Mouse (Mus musculus) mouse embryonic stem cell (cell line): Measurements from ENCODE around the gene Kcnk6.
"Not testable (repeated sequence)": the region's sequence is repeated elsewhere in the genome, so short reads cannot be mapped to it uniquely, and the experiment has no call there.

Experiments used
- in situ Hi-C, 2 experiments: fragments of 300-500 bp; cut with MboI; formaldehyde crosslinking; loops; 1 replicate in 1 of 2; 3 replicates in 1 of 2; pipeline ENCODE4 v1.14.3; 2019 to 2020; ENCODE audit warnings: low sequenced_read_pairs in 2 of 2, low pct_unique_long_range_greater_than_20kb in 1 of 2, mixed read lengths in 1 of 2; ENCODE audit not compliant: unreplicated experiment in 1 of 2

The Kcnk6 gene

GRCm38 (mm10) chr7:29248261-29248841 lies 16.0 kb upstream of the Kcnk6 start, which contains the start of gene 2200002D01Rik:
Gene 2200002D01Rik, minus strand, starts transcription at chr7:29248466.
- in situ Hi-C loops, result no loop called here

- in situ Hi-C loops, result no loop called here
Measured at GRCm38 (mm10) chr7:29247706-29248105, 15.4 kb upstream of the Kcnk6 start.

GRCm38 (mm10) chr7:29247314-29247700 lies 15.0 kb upstream of the Kcnk6 start:
- in situ Hi-C loops, result no loop called here

- in situ Hi-C loops, result no loop called here
Measured at GRCm38 (mm10) chr7:29246619-29247313, 14.5 kb upstream of the Kcnk6 start.

- in situ Hi-C loops, result no loop called here
Measured at GRCm38 (mm10) chr7:29246015-29246414, 13.7 kb upstream of the Kcnk6 start.

- in situ Hi-C loops, result no loop called here
Measured at GRCm38 (mm10) chr7:29244732-29245416, 12.6 kb upstream of the Kcnk6 start.

GRCm38 (mm10) chr7:29238019-29238967 lies 6.0 kb upstream of the Kcnk6 start, which contains the start of gene Yif1b:
Gene Yif1b, plus strand, starts transcription at chr7:29238329.
- in situ Hi-C loops, result no loop called here

- in situ Hi-C loops, result not testable (repeated sequence)
Measured at GRCm38 (mm10) chr7:29237596-29237995, 5.3 kb upstream of the Kcnk6 start.

GRCm38 (mm10) chr7:29236593-29236992 lies 4.3 kb upstream of the Kcnk6 start:
- in situ Hi-C loops, result no loop called here

- in situ Hi-C loops, result no loop called here
Measured at GRCm38 (mm10) chr7:29234661-29235060, 2.3 kb upstream of the Kcnk6 start.

GRCm38 (mm10) chr7:29233745-29234144 lies 1.4 kb upstream of the Kcnk6 start:
- in situ Hi-C loops, result no loop called here

GRCm38 (mm10) chr7:29231517-29231916 lies 798 bp downstream of the Kcnk6 start:
- in situ Hi-C loops, result no loop called here

- in situ Hi-C loops, result no loop called here
Measured at GRCm38 (mm10) chr7:29230560-29230959, 1.8 kb downstream of the Kcnk6 start.

GRCm38 (mm10) chr7:29228202-29228601 lies 4.1 kb downstream of the Kcnk6 start:
- in situ Hi-C loops, result no loop called here

GRCm38 (mm10) chr7:29225520-29225919 lies 6.8 kb downstream of the Kcnk6 start:
- in situ Hi-C loops, result no loop called here

GRCm38 (mm10) chr7:29224756-29225394 lies 7.4 kb downstream of the Kcnk6 start:
- in situ Hi-C loops, result no loop called here

- in situ Hi-C loops, result no loop called here
Measured at GRCm38 (mm10) chr7:29214846-29215245, 17.5 kb downstream of the Kcnk6 start.

GRCm38 (mm10) chr7:29214236-29214635 lies 18.1 kb downstream of the Kcnk6 start:
- in situ Hi-C loops, result no loop called here
